ENCODE assay signal across 20 mouse cellular contexts in genomic region chr2:78753918-78754317, GRCm38 (mm10).
DNase-seq lines count a peak whose midpoint lies in the region; ATAC-seq and TF ChIP-seq lines count a peak whose summit lies in the region.
"Had no signal": no experiment of that assay in that cellular context is flagged by ENCODE, and none has a peak within 500 bp of the region (broad histone marks: within the 10 kb centered on the region; RNA-seq: fewer than 3 reads in every experiment).

No protein-coding gene starts in this region.

- no peaks in the 10 kb centered on the region for H3K9me3 ChIP-seq in heart, embryonic 11.5 days (replicated peaks; ENCODE audit: control insufficient read depth, low read length)
- no peaks in the 10 kb centered on the region for H3K9me3 ChIP-seq in liver, embryonic 14.5 days (ENCODE audit: control insufficient read depth, low read length)
- H3K9me3 ChIP-seq: embryonic facial prominence, embryonic 15.5 days; liver, embryonic 12.5 days; lung, embryonic 15.5 days had no signal

- H3K4me2 ChIP-seq in heart, embryonic 11.5 days = no peak overlapping the region
- no peak overlapping the region for H3K4me2 ChIP-seq in liver, embryonic 14.5 days (ENCODE audit: low read depth)
- H3K4me2 ChIP-seq: embryonic facial prominence, embryonic 15.5 days; liver, embryonic 12.5 days; lung, embryonic 15.5 days had no signal

- H3K27me3 ChIP-seq in heart, embryonic 11.5 days (ENCODE audit: control insufficient read depth, insufficient read depth, low read length) = no peaks in the 10 kb centered on the region
- H3K27me3 ChIP-seq in liver, embryonic 14.5 days (ENCODE audit: control insufficient read depth, insufficient read depth, low read length) = no peaks in the 10 kb centered on the region
- H3K27me3 ChIP-seq: embryonic facial prominence, embryonic 15.5 days; liver, embryonic 12.5 days; lung, embryonic 15.5 days; Patski had no signal

- peak; percentile 25 for DNase-seq in heart, adult 8-10 months (ENCODE audit: low spot score)
- no peak for DNase-seq in liver, embryonic 14.5 days (ENCODE audit: low read depth in 3 of 3, low spot score in 3 of 3)
- DNase-seq in liver = no peak
- DNase-seq in brain, adult 2 months (ENCODE audit: low read depth, low spot score) = peak; percentile 53
- DNase-seq in testis, postnatal 10 days (ENCODE audit: low spot score) = peak; percentile 41
- DNase-seq in lung, adult 2 months = no peak
- DNase-seq: adrenal gland, adult 8-10 months; cerebellum, postnatal 36 days; gastrocnemius, postnatal 36 days; lung, postnatal 4 days; spleen, adult 18-20 months; thymus, adult 2 months had no signal

- H3K27ac ChIP-seq in heart, embryonic 11.5 days (ENCODE audit: low read depth, low read length) = no peak overlapping the region
- H3K27ac ChIP-seq in liver, embryonic 14.5 days = no peak overlapping the region
- H3K27ac ChIP-seq: embryonic facial prominence, embryonic 15.5 days; hindbrain, postnatal 0 days; liver, embryonic 12.5 days; lung, embryonic 15.5 days had no signal

- H3K4me1 ChIP-seq in heart, embryonic 11.5 days (ENCODE audit: control insufficient read depth, insufficient read depth, low read length) = no peaks in the 10 kb centered on the region
- no peaks in the 10 kb centered on the region for H3K4me1 ChIP-seq in liver, embryonic 14.5 days (replicated peaks; ENCODE audit: control insufficient read depth in 2 of 2, insufficient read depth in 2 of 2, low read length in 1 of 2)
- no peaks in the 10 kb centered on the region for H3K4me1 ChIP-seq in lung, adult 2 months (ENCODE audit: control insufficient read depth, insufficient read depth, low read length)
- H3K4me1 ChIP-seq: embryonic facial prominence, embryonic 15.5 days; liver, embryonic 12.5 days; lung, embryonic 15.5 days had no signal

- H3K9ac ChIP-seq in heart, embryonic 11.5 days (ENCODE audit: low read depth, low read length) = no peak overlapping the region
- H3K9ac ChIP-seq in liver, embryonic 14.5 days (replicated peaks) = no peak overlapping the region
- H3K9ac ChIP-seq: embryonic facial prominence, embryonic 15.5 days; liver, embryonic 12.5 days; lung, embryonic 15.5 days had no signal

- 82% methylated on average over 4 of the region's 4 CpGs for WGBS in heart, embryonic 11.5 days (ENCODE audit: insufficient replicate concordance)
- WGBS in liver, embryonic 14.5 days (ENCODE audit: insufficient replicate concordance) = 61% methylated on average over 4 of the region's 4 CpGs
- WGBS in lung, adult 2 months = 75% methylated on average over 4 of the region's 4 CpGs

- TF ChIP-seq POLR2A in lung, adult 2 months (IDR thresholded peaks at IDR 0.05; ENCODE audit: borderline replicate concordance, extremely low read depth, low read depth, low read length) = no peak

- TF ChIP-seq CTCF in liver, embryonic 14.5 days (IDR thresholded peaks at IDR 0.05; ENCODE audit: low read depth) = no peak
- no peak for TF ChIP-seq CTCF in lung, adult 2 months (IDR thresholded peaks at IDR 0.05; ENCODE audit: insufficient read depth, low read length)

- H3K4me3 ChIP-seq in heart, embryonic 11.5 days (ENCODE audit: low read depth, low read length) = no peak overlapping the region
- no peak overlapping the region for H3K4me3 ChIP-seq in liver, embryonic 14.5 days (ENCODE audit: insufficient read depth in 1 of 2, low read depth in 2 of 2, low read length in 2 of 2)
- no peak overlapping the region for H3K4me3 ChIP-seq in lung, adult 2 months (replicated peaks; ENCODE audit: extremely low read depth, low read depth, low read length)
- H3K4me3 ChIP-seq: embryonic facial prominence, embryonic 15.5 days; liver, embryonic 12.5 days; lung, embryonic 15.5 days; myocyte had no signal

- TF ChIP-seq EP300 in liver, embryonic 14.5 days (IDR thresholded peaks at IDR 0.05; ENCODE audit: low read depth) = no peak

- no peaks in the 10 kb centered on the region for H3K36me3 ChIP-seq in heart, embryonic 11.5 days (ENCODE audit: control insufficient read depth, insufficient read depth, low read length)
- H3K36me3 ChIP-seq in liver, embryonic 14.5 days (replicated peaks; ENCODE audit: control insufficient read depth, insufficient read depth, low read depth) = no peaks in the 10 kb centered on the region
- H3K36me3 ChIP-seq: embryonic facial prominence, embryonic 15.5 days; liver, embryonic 12.5 days; lung, embryonic 15.5 days had no signal

- no peak for ATAC-seq in heart, embryonic 11.5 days (replicated peaks; ENCODE audit: insufficient number of reproducible peaks, low FRiP score, low TSS enrichment)
- peak; percentile 8; the same call in 1 of the 2 replicates for ATAC-seq in liver, embryonic 14.5 days (ENCODE audit: insufficient read depth)
- ATAC-seq: hindbrain, postnatal 0 days; intestine, postnatal 0 days; liver, embryonic 12.5 days; Patski had no signal

Comparison
In these comparisons a context has a peak if more than half of its experiments do, and no peak if none do; other contexts are left out.
1. DNase-seq: peak in heart, adult 8-10 months (single experiment), brain, adult 2 months (single experiment) and testis, postnatal 10 days (single experiment); none in liver, embryonic 14.5 days (0 of 3), liver (single experiment) and lung, adult 2 months (single experiment).